Mouse (Mus musculus) cerebellum, postnatal 10 days (tissue): Measurements from ENCODE around the gene Ptpro.
"Not testable (repeated sequence)": the region's sequence is repeated elsewhere in the genome, so short reads cannot be mapped to it uniquely, and the experiment has no call there.

Experiments used
- DNase-seq, 2 experiments: peaks; one replicate each; pipeline ENCODE4 v3.0.0; 2021; ENCODE audit warnings: mixed read lengths in 2 of 2

Gene Ptpro

DNA sequence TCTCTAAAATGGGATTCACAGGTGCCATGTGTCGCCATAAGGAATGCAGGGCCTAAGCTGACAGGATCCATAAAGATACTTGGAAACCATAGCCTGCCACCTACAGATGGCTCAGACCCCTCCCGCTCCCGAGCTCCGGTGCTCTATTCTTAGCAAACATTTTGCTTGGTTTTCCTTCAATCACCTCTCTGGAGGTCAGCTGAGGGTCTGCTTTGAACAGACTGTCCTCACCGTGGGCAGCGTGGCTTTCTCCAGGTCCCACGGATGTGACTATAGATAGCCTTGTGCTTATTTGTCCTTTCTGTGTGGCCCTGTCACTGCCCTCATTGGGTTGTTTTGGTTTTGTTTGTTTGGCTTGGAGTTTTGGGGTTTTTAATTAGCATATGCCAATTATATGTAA, 206.0 kb downstream of the Ptpro start:
- peak; percentile 81 to 84 for DNase-seq

- peak; percentile 78 to 85 for DNase-seq
These were observed 211.7 kb downstream of the Ptpro start for GRCm38 (mm10) chr6:137463771-137464170.

- DNase-seq: peak; percentile 97
These were observed 213.1 kb downstream of the Ptpro start for GRCm38 (mm10) chr6:137465253-137465652.

- peak; percentile 55 to 71 for DNase-seq
These were observed 214.1 kb downstream of the Ptpro start for GRCm38 (mm10) chr6:137466256-137466655.

GRCm38 (mm10) chr6:137467696-137468095, 215.6 kb downstream of the Ptpro start:
- no peak for DNase-seq

DNA sequence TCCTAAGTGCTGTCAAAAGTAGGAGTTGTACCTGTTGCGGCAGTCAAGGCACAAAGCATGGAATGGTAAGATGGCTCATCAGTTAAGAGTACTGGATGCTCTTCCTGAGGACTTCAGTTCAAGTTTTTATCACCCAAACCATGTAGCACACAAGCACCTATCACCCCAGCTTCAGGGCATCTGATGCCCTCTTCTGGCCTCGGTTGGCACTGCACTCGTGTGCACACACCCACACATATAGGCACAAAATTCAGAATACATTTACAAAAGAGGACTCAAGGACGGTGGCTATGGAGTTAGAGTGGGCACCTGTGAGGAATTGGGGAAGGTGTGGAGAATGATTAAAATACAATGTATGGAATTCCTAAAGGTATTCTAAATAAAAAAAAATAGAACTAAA, 217.4 kb downstream of the Ptpro start:
- DNase-seq: no peak

DNA sequence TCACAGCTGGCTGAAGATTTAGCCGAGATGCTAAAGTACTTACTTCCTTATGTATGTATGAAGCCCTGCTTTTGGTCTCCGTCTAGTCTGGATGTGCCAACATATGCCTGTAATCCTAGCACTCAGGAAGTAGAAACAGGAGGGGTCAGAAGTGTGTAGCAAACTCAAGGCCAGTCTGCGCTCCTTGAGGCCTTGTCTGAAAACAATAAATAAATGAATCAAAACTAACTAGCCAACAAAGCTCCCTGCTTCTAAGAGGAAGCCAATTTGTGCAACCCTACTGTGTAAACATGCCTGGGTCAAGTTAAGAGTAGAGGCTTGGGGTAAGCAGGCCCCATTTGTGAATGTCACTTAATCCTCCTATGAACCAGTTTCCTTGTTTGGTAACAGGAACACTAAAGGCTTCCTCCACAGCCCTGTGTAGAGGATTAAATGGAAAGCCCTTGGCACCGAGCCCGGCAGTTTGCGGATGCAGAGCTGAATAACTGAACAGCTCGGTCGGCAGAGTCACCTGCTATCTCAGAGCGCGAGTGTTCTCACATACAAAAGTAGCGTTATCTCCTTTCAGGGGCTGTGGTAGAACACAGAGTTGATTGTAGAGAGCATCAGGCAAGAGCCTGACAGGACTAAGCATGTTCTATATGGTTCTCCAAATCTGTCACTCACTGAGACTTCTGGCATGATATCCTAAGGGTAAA, 218.9 kb downstream of the Ptpro start:
- peak; percentile 95 to 97 for DNase-seq

DNA sequence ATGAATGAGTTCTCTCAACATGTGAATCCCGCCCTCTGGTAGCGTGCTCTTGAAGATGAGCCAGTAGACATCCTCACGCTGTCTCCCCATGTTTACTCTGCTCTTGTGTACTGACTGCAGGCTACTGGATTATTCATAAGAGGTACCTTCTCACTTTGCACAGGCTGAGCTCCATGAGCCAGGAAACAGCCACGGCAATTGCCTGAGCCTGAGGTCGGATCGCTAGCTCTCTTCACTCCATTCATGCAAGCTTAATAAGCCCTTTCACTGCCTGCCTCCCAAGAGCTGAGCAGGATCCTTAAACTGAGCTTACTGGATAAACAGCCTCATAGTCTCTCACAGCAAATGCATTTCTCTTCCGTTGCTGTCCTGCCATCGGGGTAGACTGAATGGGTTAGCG, 220.0 kb downstream of the Ptpro start:
- peak in 1 of 2 experiments; percentile 31 for DNase-seq

DNA sequence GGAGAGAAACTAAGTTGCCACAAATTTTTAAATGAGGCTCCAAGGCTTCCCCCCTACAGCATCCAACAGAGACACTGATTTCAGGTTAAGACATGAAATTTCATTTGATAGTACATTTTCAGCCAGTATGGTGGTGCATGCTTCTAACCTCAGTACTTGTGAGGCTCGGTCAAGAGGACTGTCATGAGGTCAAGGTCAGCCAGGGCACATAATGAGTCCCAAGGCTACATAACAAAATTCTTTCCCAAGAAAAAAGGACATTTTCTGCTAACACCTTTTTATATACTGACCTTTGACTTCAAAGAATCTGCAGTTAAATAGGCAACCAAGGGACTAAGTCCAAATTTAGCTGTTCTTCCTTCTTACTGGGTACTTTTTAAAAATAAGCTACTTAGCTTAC, 221.3 kb downstream of the Ptpro start:
- DNase-seq: peak in 1 of 2 experiments; percentile 0

GRCm38 (mm10) chr6:137475695-137476094, 223.6 kb downstream of the Ptpro start:
- not testable (repeated sequence) for DNase-seq

DNA sequence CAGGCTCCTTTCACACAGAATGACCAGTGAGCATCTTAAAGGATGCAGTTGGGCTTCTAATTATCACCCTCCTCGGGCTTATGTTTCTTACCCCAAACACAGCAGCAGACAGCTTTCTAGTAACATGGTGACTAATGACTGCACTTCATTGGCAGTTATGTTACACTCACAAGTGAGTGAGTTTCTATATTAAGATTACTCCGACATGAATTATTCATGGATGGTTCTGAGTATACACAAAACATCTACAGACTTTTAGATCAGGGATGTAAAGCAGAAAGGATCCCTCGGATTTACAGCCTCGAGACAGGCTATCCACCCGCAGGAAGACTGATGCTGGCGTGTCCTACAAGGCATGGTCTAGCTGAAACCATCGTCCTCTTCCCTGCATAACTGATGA, 230.8 kb downstream of the Ptpro start:
- no peak for DNase-seq

- DNase-seq: no peak
These were observed 235.3 kb downstream of the Ptpro start for GRCm38 (mm10) chr6:137487443-137487842.

DNA sequence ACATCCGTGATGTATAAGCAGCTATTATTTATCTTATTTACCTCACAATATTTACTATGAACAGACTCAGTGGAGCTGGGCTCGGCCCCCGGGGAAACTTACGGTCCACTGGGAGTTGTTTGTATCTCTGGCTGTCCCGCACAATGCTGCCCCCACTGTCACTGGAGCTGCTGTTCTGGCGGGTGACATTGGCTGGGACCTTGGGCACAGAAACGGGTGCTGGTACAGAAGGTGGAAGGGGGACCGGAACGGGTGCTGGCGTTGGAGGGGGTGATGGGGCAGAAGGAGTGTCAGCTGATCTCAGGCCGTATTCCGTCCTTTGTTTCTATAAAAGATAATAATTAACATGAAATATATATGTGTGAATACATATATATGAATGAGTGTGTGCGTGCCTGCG, 238.0 kb downstream of the Ptpro start:
- DNase-seq: no peak

DNA sequence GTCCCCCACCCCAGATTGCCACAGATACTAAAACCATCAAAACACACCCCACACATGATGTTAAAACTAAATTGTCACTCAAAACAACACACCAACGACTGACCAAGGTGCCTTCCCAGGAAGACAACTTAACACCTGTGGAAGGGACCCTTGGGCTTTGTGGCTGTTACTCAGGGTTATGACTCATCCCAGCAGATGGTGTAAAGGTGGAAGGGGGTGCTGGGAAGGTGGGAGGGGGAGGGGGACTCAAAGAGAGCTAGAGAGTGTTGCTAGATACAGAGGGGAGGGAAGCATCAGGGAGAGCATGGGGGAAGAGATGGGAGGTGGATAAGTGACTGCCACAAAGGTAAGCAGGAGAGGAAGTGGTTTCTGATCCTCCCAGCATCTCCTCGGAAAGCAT, 239.5 kb downstream of the Ptpro start:
- no peak for DNase-seq

DNA sequence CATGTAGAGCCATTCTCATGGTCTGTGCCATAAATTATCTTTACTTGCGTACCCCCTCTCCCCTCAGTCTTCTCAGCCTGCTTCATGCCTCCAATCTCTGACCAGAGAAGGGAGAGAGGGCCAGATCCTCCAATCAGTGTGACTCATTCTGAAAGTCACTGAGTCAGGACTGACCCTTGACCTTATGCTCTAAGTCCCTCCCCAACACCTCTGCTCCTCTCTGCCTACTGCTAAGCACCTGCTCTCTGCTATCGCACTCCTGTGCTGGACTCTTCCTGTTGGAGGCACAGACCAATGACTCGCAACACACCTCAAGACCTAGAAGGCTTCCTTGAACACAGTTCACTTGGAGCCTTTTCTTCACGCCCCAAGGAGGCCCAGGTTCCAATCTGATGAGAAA, 240.5 kb downstream of the Ptpro start:
- DNase-seq: no peak

- DNase-seq: peak; percentile 61 to 66
These were observed 241.4 kb downstream of the Ptpro start for GRCm38 (mm10) chr6:137493211-137494135.

GRCm38 (mm10) chr6:137494136-137494475, 242.0 kb downstream of the Ptpro start:
- no peak for DNase-seq

DNA sequence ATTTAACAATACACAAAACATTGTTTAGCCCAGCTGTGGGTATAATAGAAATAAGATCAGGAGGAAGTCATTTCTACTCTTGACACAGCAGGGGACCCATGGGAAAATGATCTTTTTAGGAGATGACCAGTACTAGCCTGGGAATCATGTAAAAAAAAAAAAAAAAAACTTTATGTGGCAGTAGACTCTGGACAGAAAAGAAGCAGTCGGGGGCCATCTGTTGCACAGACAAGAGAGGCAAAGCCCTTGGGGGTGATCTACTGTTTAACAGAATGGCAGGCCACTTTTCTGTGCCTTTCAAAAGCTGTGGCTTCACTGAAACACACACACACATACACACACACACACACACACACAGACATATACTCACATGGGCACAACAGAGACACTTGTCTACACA, 242.7 kb downstream of the Ptpro start:
- peak in 1 of 2 experiments; percentile 40 for DNase-seq

- DNase-seq: no peak
These were observed 243.1 kb downstream of the Ptpro start for GRCm38 (mm10) chr6:137495233-137495632.

DNA sequence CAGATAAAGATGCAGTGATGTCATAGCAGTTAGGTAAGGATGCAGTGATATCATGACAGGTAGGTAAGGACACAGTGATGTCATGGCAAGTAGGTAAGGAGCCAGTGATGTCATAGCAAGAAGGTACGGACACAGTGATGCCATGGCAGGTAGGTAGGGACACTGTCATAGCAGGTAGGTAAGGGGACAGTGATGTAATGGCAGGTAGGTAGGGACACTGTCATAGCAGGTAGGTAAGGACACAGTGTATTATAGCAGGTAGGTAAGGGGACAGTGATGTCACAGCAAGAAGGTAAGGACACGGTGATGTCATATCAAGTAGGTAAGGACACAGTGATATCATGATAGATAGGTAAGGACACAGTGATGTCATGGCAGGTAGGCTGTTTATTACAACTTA, 244.4 kb downstream of the Ptpro start:
- no peak for DNase-seq

- DNase-seq: no peak
These were observed 245.2 kb downstream of the Ptpro start for GRCm38 (mm10) chr6:137497208-137497835.

- no peak for DNase-seq
These were observed 246.7 kb downstream of the Ptpro start for GRCm38 (mm10) chr6:137498781-137499180.

DNA sequence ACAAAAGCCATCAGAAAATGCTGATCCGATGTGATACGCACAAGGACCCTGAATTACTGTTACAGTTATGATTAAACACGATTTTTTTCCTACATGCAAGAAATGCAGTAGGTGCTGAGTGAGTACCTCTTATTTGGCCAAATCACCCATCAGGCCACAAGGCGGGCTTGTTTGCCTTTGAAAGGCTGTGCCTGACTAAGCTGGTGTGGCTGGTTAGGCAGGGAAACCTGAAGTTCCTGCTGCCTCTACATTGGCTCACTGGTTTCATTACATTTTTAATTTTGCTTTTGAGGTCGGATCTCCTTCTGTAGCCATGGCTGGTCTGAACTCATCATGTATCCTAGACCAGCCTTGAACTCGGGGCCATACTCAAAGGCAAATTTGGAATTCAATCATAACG, 250.9 kb downstream of the Ptpro start:
- no peak for DNase-seq

DNA sequence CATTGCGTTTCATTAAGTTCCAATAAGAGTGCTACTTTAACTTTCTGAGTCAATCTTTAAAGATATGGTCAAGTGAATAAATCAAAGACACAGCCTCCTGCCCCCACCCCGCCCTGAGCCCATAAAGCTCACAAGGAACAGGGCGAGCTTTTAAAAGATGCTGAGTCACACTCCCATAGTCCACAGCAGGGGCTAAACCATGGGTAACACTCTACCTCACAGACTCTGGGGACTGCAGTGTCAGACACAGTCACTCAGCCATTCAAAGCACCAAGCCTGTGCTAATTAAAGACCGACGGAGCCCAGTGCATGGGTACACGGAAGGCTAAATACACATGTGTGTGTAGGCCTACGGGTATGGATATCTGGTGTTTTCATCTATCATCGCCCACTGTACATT, 251.3 kb downstream of the Ptpro start:
- no peak for DNase-seq
